Mouse (Mus musculus) testis, adult 2 months (tissue): ENCODE results near the gene Anln. TPM values are rescaled to one million over a fixed set of nuclear protein-coding genes. Genes with fewer than 3 reads are reported as not detected.
"Not testable (repeated sequence)": the region's sequence is repeated elsewhere in the genome, so short reads cannot be mapped to it uniquely, and the experiment has no call there.

Source experiments
- H3K27ac ChIP-seq: fragments of 200-500 bp; 2 replicates; pipeline ENCODE4 v1.5.1; 2012; ENCODE audit warnings: low read depth, low read length; ENCODE audit not compliant: control insufficient read depth, insufficient read depth
- H3K27me3 ChIP-seq: fragments of 200-500 bp; 2 replicates; pipeline ENCODE4 v1.6.1; 2012; ENCODE audit warnings: mild to moderate bottlenecking, low read length, moderate library complexity; ENCODE audit not compliant: control insufficient read depth, insufficient read depth
- H3K36me3 ChIP-seq: fragments of 200-500 bp; 2 replicates; pipeline ENCODE4 v1.6.1; 2012; ENCODE audit warnings: mild to moderate bottlenecking, low read length; ENCODE audit not compliant: control insufficient read depth, insufficient read depth
- H3K4me1 ChIP-seq: fragments of 200-500 bp; 2 replicates; pipeline ENCODE4 v1.6.1; 2012; ENCODE audit warnings: low read length; ENCODE audit not compliant: control insufficient read depth, insufficient read depth
- H3K4me3 ChIP-seq: fragments of 200-500 bp; 2 replicates; pipeline ENCODE4 v1.5.1; 2012; ENCODE audit warnings: low read depth, mild to moderate bottlenecking, low read length, moderate library complexity, mixed read lengths; ENCODE audit not compliant: control insufficient read depth
- CTCF ChIP-seq: fragments of 200-500 bp; IDR thresholded peaks from 2 replicates; pipeline ENCODE4 v1.5.1; 2012; ENCODE audit warnings: low read depth, mild to moderate bottlenecking, inconsistent platforms, low read length, moderate library complexity; ENCODE audit not compliant: control insufficient read depth, insufficient read depth, insufficient replicate concordance
- POLR2A ChIP-seq: fragments of 200-500 bp; IDR thresholded peaks from 2 replicates; pipeline ENCODE4 v1.6.1; 2012; ENCODE audit warnings: low read depth, mild to moderate bottlenecking, inconsistent platforms, low read length, moderate library complexity; ENCODE audit not compliant: control insufficient read depth
- polyA plus RNA-seq: library from polyadenylated mRNA; depleted of rRNA; stranded (reverse); fragments of >200 nt; gene quantifications from 2 replicates; pipeline ENCODE4 v1.2.3, GENCODE M21; 2012

Gene Anln
- polyA plus RNA-seq, 1 experiment, result 6.3 TPM

DNA sequence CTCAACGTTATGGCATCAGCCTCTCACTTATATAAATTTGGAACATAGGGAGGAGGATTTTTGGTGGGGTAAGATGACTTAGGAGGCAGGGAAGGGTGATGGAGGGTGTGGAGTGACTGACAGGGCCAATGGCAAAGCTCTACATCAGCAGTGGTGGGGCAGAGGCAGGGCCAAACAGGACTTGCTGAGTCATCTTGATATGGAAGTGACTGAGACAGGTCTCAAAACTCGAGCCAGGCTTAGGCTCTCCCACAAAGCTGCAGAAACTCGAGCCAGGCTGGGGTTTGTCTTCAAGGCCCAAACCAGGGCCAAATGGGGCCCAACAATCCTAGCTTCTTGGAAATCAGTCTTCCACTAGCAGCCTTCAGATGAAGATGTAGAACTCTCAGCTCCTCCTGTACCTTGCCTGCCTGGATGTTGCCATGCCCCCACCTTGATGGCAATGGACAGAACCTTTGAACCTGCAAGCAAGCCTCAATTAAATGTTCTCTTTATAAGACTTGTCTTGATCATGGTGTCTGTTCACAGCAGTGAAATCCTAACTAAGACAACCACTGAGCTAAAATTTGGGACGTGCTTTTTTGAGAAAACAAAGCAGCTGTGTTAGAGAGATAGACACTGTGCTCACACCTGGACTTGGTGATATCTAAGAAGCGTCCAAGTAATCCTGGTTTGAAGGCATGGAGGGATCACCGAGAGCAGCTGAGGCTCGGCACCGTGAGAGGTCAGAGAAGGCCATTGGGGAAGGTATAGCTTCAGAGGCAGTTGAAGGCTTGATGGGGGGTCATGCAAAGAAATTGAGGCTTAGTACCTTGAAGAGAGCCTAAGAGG is 66.4 kb downstream of the Anln start:
- H3K4me1 ChIP-seq, result peaks cover 11% of the 10 kb centered on the region
- no peaks in the 10 kb centered on the region for H3K27me3 ChIP-seq
- H3K27ac ChIP-seq, result no peak overlapping the region
- no peaks in the 10 kb centered on the region for H3K36me3 ChIP-seq
- H3K4me3 ChIP-seq, result no peak overlapping the region
- TF ChIP-seq CTCF (no peak), POLR2A (no peak)

DNA sequence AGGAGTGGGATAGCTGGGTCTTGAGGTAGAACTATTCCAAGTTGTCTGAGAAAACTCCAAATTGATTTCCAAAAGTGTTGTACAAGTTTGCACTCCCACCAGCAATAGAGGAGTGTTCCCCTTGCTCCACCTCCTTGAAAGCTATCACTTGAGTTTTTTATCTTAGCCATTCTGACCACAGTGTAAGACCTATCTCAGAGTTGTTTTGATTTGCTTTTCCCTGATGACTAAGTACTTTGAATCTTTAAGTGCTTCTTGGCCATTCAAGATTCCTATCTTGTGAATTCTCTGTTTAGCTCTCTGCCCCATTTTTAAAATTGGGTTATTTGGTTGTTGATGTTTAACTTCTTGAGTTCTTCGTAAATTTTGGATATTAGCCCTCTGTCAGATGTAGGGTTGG is 69.9 kb downstream of the Anln start:
- no peak overlapping the region for H3K27ac ChIP-seq
- H3K27me3 ChIP-seq, result no peaks in the 10 kb centered on the region
- H3K4me3 ChIP-seq, result no peak overlapping the region
- no peak for TF ChIP-seq CTCF
- TF ChIP-seq POLR2A, result no peak
- no peaks in the 10 kb centered on the region for H3K36me3 ChIP-seq
- no peaks in the 10 kb centered on the region for H3K4me1 ChIP-seq

DNA sequence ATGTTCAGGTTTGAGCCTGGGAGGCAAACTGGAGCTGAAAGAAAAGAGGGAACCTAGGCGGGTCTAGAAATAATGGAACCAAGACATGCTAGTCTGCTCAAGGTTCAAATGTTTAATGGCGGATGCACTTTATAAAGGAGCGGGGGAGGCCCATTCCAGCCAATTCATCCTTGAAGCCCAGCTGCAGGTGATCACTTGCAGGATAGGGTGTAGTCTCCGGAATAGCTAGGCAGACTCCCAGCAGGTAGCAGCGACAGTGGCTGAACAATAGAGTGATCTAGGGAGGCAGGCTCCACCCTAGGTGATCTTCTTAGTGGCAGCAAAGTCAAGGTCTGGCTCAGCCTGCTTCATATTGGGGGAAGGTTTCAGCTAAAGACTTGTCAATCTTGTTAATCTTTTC is 72.9 kb downstream of the Anln start:
- H3K4me3 ChIP-seq, H3K4me1 ChIP-seq, H3K27ac ChIP-seq, H3K36me3 ChIP-seq, H3K27me3 ChIP-seq: not testable (repeated sequence)

DNA sequence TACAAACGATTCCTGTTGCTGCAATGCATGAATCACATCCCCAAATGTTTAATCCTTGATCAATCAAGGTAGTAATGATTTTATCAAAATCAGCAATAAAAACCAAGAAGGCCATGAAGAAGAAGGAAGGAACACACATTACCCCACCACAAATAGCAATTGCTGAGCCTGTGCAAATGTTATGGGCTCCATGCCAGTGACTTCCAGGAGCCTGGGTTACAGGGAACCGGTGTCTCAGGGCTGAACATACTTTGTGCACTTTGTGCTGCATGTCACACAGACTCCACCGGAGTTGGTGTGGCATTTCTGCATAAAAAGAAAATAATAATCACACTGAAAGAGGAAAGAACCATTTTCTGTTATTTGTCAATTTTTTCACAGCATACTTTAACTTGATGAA is 74.9 kb downstream of the Anln start:
- no peak overlapping the region for H3K4me3 ChIP-seq
- no peaks in the 10 kb centered on the region for H3K36me3 ChIP-seq
- no peak overlapping the region for H3K27ac ChIP-seq
- no peaks in the 10 kb centered on the region for H3K4me1 ChIP-seq
- TF ChIP-seq CTCF (no peak), POLR2A (no peak)
- H3K27me3 ChIP-seq, result no peaks in the 10 kb centered on the region

DNA sequence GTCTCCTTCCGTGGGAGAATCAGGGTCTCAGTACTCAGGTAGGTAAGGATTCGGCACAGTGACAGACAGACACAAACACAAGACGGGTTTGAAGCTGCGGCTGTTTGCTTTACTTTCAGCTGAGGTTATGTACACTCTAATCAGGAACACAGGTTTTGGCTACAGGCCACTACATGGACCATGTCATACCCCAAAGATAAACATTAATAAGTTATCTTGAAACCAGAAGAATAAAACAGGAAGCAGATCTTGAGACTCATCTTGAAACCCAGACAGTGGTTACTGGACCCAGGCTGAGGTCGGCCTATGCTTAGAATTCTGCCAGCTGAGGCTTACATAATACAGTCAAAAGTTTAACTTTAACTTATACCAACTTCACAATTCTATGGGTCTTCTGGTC is 75.8 kb downstream of the Anln start:
- Histone ChIP-seq H3K36me3 (no peaks in the 10 kb centered on the region), H3K4me3 (no peak overlapping the region), H3K27ac (no peak overlapping the region), H3K27me3 (no peaks in the 10 kb centered on the region), H3K4me1 (no peaks in the 10 kb centered on the region)
- TF ChIP-seq POLR2A (no peak), CTCF (no peak)

DNA sequence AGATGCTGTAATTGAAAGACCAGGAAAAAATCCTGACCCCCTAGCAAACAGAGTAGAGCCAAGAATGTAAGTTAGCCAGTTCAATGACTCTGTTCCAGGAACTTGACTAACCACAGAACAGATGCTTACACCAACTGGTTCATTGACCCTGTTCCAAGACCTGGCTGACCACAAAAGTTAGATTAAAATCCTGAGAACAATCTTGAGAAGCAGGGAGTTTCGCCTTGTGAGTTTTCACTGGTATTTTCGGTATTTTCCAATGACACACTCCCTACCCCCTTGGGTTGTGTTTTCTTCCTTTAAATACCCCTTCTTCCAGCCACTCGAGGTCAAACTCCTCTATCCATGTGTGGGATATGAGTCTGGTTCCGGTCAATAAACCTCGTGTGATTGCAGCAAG is 79.3 kb downstream of the Anln start:
- Histone ChIP-seq H3K4me3 (no peak overlapping the region), H3K36me3 (no peaks in the 10 kb centered on the region), H3K27ac (no peak overlapping the region), H3K4me1 (peaks cover 4% of the 10 kb centered on the region), H3K27me3 (no peaks in the 10 kb centered on the region)
- TF ChIP-seq CTCF (no peak), POLR2A (no peak)

DNA sequence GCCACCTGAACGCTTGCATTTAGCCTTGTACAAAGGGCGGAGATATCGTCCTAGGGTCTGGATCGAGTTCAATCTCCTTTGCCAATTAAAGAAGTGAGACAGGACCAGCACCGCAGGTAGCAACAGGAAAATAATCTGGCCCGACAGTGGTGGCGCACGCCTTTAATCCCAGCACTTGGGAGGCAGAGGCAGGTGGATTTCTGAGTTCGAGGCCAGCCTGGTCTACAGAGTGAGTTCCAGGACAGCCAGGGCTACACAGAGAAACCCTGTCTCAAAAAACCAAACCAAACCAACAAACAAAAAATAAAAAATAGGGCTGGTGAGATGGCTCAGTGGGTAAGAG is 81.1 kb downstream of the Anln start:
- Histone ChIP-seq H3K27ac (peak overlapping the region; percentile 10; the same call in 1 of the 2 replicates), H3K4me3 (peak overlapping the region; percentile 90)
- H3K27me3 ChIP-seq, H3K36me3 ChIP-seq, H3K4me1 ChIP-seq: not testable (repeated sequence)

DNA sequence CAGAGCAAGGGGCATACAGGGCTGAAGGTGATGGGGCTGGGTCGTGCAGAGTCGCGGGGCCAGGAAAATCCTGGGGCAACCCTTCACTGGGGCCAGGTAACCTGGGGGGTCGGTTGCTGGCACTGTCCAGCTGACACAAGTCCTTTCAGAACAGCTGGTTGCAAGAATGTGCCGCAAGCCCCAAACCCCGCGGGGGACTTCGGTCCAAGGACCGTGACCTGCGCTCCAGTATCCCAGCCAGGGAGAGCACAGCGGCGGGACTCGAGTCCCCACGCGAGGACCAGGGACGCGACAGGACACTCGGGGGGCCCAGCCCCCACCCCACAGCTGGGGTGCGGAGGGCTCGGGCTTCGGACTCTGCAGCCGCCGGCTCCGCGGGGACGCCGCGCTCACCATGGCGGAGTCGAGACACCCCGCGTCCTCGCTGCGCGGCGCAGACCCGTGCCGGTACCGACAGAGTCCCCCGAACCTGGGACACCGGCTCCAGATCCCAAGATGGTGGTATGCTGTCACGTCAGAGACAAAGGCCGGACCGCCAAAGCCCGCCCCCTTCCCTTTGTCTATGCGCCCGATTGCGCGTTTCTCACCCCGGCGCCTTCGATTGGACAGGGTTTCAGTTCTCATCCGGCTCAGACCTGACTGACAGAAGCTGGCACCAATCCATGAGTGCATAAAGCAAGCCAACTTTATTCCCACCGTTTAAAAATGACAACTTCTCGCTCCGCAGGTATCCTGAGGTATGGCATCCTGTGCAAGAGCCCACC is 81.7 kb downstream of the Anln start, which contains the start of gene Zfp810:
TSS of gene Zfp810 (minus strand) at position 493 of the 764 bp plus-strand sequence.
- H3K27ac ChIP-seq, result peak within 1 kb of the TSS; percentile 42; the same call in 1 of the 2 replicates
- no peak for TF ChIP-seq CTCF
- peak; percentile 40; the same call in 1 of the 2 replicates for TF ChIP-seq POLR2A

More for the DNA sequence above, 81.7 kb downstream of the Anln start, which contains the start of gene Zfp810:
- Histone ChIP-seq H3K36me3 (no peaks in the 10 kb centered on the region), H3K27me3 (no peaks in the 10 kb centered on the region), H3K4me1 (peaks cover 4% of the 10 kb centered on the region), H3K4me3 (peak within 1 kb of the TSS; percentile 90)
